Mouse (Mus musculus) megakaryocyte, embryonic 14.5 days (primary cell): ENCODE measurements at regions not wholly inside any gene's neighbourhood (a gene's known extent, or its start where the extent isn't known, plus 50 kb on each side); places are given as distances from the start of the nearest gene placed in this dataset.

Source experiments
- FLI1 ChIP-seq: IDR thresholded peaks from 2 replicates; pipeline ENCODE4 v1.6.1; 2012; ENCODE audit warnings: low read length, inconsistent platforms, mixed read lengths
- GATA1 ChIP-seq: IDR thresholded peaks from 3 replicates; pipeline ENCODE4 v1.6.1; 2012; ENCODE audit warnings: mixed read lengths, low read length, inconsistent platforms, borderline replicate concordance

DNA sequence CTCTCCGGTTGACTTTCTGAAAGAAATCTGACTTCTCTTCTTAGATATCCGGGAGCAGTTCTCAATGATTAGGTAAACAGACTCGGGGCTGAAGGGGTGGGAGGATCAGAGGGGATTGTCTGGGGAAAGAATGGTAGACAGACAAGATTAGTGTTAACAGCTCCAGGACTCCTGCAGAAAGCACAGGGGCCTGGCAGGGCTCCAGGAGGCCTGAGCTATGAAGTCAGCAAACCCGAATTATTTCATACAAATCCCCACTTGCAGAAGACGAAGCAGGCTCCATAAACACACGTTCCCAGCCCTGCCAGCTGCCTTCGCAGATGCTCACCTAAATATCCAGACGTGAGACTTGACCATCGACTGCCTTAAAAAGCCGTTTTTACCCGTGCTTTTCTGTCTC lies 161.0 kb downstream of the Setd4 start:
- TF ChIP-seq GATA1 (no peak), FLI1 (no peak)
